Mouse (Mus musculus): ENCODE data around the gene Gpr162.

The Gpr162 gene

GRCm38 (mm10) chr6:124881821-124882220, 18.0 kb upstream of the Gpr162 start:
- no peak for DNase-seq (ENCODE audit: low read depth, low spot score)

- DNase-seq (ENCODE audit: low read depth, low spot score): no peak
Measured at GRCm38 (mm10) chr6:124879390-124879789, 15.6 kb upstream of the Gpr162 start.

DNA sequence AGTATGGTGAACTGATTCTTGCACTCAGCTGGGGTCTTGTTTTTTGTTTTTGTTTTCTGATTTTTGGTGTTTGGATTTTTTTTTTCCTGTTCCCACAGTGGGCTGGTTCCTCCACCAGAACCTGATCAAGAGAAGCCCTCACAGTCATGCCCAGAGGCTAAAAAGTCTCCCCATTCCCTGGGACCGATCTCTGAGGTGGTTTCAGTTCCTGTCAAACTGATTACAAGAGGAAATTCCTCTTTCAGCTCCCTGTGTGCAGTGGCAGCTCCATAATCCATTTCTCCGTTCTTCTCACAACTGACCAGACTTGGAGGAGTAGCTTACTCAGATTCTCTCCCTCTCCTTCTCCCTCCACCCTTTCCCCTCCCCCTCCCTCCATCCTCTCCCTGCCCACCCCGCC, 10.6 kb upstream of the Gpr162 start:
- no peak for DNase-seq (ENCODE audit: low read depth, low spot score)

DNA sequence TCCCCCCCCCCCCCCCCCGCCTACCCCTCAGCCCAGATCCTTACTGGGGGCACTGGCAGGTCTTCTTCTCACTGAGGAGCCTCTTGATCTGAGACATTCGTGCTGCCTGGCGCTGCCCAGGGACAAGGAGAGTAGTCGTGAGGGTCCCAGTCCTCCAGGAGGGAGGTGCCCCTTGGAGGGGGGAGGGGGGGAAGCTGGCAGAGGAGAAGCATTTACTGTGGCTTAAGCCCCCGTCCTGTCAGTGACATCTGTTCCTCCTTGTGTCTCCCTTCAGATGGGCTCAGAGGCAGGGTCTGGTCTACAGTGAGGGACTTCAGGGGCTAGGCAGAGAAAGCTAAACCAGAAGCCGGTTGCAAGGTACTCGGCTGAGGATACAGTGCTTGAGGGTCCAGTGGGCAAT, 2.8 kb upstream of the Gpr162 start:
- DNase-seq (ENCODE audit: low read depth, low spot score): no peak

DNA sequence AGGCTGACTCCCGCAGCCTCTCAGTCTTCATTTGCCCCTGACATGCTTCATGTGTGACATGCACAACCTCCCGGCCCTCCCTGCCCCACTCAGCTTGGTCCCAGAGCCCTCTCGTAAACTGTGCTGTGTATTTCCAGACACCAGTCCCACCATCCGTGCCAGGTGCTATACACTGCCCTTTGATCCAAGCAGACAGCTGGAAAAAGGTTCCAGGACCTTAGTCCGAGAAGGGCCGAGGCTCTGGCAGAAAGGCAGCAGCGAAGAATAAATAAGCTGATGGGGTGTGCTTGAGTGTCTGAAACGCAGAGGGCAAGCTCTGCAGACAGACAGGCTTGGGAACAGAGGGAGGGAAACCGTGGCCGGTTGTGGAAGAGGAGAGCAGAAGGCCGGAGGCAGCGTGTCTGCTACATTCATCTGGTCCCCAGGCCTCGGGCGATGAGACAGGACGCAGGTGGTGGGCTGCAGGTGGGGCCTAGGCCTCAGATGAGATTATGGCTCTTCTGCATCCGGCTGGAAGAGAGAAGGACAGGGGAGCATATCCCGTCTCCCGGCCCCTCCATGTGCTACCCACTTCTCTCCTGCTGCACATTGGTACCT, 2.1 kb upstream of the Gpr162 start:
- DNase-seq (ENCODE audit: low read depth, low spot score): no peak

GRCm38 (mm10) chr6:124863125-124863657, 592 bp downstream of the Gpr162 start:
- no peak for DNase-seq (ENCODE audit: low read depth, low spot score)

DNA sequence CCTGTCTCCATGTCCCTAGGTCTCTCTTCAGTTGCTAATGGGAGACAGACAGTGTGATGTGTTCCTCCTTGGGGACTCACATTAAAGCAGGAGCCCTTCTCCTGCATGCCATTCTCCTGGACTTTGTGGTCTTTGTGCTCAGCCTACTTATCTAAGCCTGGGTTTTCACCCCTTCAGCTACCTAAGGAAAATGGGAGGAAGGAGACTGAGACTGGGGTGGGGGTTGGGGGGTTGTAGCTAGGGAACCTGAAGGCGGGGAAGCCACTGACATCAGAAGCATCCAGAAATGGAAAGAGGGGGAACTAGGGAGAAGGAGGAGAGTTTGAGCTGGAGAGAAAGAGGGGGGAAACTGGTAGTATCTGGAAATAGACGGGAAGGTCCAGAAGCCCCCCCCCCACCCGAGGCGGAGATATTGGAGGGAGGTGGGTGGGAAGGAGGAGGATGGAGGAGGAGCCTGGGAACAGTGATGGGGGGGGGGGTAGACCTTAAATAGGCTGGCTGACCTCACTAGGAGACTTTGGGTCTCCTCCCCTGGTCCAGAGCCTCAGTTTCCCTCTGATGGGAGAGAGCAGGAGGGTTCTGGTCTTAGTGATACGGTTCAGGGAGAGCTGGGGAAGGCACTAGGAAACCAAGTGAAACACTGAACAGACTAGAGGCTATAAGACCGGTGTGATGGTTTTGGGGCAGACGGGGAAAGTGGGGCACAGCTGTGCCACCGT, 1.2 kb downstream of the Gpr162 start:
- peak; percentile 68 for DNase-seq (ENCODE audit: low read depth, low spot score)

- no peak for DNase-seq (ENCODE audit: low read depth, low spot score)
Measured at GRCm38 (mm10) chr6:124861802-124862201, 2.0 kb downstream of the Gpr162 start.

- no peak for DNase-seq (ENCODE audit: low read depth, low spot score)
Measured at GRCm38 (mm10) chr6:124861266-124861665, 2.5 kb downstream of the Gpr162 start.

DNA sequence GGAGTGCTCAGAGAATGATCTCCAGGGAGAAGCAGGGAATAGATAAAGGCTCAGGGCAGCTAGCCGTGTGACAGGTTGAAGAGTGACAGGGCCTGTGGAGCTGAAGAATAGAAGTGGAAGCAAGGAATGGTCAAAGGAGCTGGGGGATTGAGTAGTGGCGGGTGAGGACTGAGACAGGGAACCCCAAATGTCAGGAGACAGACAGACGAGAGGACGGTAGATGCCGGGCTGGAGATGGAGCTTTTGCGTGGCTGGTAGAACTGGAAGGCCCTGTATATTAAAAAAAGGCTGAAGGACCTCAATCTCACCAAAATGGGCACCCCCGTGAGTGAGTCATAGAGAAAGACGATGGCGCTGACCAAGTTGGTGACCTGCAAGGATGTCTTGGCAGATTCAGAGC, 3.3 kb downstream of the Gpr162 start:
- no peak for DNase-seq (ENCODE audit: low read depth, low spot score)

- peak; percentile 64 for DNase-seq (ENCODE audit: low read depth, low spot score)
Measured at GRCm38 (mm10) chr6:124859725-124860124, 4.1 kb downstream of the Gpr162 start.

DNA sequence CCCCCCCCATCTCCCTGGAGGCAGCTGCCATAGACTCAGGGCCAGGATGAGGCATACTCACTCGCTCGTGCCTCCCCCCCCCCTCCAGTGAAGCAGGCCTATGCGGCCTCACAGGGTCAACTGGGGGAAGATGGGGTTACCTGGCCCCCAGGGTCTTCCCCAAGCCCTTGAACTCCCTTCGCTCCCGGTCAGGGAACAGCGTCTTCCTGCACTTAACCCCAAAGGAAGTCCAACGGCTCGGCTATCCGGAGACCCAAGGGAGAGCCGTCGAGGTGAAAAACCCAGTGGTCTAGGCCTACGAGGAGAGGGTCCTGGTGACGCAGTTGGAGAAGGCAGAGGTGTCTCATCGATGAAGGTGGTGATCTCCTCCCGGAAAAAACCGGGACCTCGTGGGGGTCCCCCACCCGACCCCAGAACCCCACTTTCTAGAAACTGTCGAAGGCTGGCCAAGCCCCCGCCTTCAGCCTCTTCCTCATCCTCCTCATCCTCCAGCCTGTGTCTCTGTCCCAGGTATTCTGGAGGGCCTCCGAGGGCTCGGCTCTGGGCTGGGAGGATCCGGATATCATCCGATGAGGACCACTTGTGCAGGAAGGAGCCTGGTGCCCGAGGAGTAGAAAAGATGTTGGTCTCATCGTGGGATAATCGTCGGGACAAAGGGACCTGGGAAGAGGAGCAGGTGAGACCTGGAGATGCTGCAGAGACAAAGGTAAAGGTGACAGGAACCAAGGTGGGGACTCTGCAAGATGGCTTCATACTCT, 5.0 kb downstream of the Gpr162 start:
- no peak for DNase-seq (ENCODE audit: low read depth, low spot score)

DNA sequence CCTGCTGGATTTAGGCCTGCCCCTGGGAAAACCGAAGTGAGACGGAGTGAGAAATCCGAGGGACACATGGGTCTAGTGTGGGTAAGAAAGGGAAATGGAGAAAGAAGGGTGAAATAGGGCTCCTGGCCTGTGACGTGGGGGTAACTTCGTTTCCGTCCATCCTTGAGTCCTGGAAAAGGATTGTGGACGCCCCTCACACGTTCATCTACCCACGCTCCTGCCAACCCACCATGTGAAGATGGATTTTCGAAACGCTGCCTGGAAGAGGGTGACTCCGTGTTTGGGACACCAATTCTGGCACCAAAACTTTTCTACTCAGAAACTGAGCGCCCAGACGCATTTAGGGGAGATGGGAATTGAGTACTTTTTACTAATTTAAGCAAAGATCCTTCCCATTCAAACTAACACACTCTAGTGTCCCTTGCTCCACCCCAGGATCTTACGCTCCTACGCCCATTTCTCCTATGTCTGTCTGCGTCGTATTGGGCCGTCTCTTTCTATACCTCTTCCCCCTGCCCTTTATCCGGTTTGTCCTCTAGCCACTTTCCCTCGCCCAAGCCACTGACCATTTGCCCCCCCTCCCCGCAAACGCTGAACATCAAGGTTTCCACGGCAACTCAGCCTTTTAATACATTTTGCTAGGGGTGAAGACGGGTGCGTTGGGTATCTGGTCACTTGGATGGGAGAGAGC, 5.8 kb downstream of the Gpr162 start:
- no peak for DNase-seq (ENCODE audit: low read depth, low spot score)

DNA sequence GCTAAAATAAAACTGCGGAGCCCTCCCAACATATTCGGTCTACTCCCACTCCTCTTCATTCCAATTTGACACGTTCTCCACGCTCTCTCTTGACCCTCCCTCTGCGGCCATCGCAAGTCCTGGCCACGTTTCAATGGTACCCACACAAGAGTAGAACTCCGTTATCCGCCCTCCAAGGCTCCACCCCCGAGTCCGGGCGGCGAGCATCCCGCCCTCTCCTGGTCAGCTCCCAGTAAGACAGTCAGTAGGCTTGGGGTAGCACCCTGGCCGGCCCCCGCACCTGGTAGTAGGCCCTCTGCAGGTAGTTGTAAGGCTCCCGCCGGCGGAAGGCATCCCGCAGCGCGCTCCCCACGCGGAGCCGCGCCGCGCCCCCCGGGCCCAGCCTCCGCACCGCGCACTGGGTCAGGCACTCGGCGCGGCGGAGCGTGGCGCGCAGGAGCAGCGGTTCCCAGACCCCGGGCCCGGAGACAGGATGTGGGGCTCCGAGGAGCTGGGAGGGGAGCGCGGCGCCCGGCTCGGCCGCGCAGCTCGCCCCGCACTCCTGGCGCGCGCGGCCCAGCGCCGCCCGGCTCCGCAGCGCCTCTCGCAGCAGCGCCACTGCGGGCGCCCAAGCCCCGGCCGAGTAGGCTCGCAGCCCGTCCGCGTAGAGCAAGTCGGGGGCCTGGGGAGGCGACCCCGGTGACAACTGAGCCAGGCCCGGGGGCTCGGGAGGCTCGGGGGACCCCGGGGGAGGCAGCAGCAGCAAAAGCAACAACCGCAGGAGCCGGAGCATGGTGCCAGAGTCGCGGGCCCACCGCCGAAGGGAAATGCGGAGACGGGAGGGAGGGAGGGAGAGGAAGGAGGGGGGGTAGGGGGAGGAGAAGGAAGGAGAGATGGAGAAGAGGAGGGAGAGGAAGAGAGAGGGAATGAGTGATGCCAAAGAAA, 6.6 kb downstream of the Gpr162 start, which contains the start of gene P3h3:
P3h3 (minus strand) TSS at position 837 of the 924 bp plus-strand sequence.
- DNase-seq (ENCODE audit: low read depth, low spot score): peak; percentile 64

DNA sequence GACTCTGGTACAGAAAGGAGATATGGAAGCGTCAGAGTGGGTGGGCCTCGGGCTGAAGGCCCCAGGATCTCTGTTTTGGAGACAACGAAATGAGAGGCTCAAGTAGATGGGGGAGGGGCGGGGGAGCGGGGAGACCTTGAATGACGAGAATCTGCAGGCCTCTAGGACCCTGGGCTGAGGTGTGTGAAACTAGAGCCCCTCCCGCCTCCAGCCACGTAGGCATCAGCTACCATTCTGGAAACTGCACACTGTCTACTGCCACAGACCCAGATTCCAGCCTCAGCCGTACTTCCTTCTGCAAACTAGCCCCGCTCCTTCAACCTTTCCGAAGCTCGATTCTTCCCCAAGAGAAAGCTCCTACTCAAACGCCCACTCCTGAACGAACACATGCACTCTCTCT, 7.5 kb downstream of the Gpr162 start:
- peak; percentile 60 for DNase-seq (ENCODE audit: low read depth, low spot score)

GRCm38 (mm10) chr6:124854647-124855046, 9.1 kb downstream of the Gpr162 start:
- DNase-seq (ENCODE audit: low read depth, low spot score): no peak

GRCm38 (mm10) chr6:124850535-124850934, 13.2 kb downstream of the Gpr162 start:
- DNase-seq (ENCODE audit: low read depth, low spot score): no peak

DNA sequence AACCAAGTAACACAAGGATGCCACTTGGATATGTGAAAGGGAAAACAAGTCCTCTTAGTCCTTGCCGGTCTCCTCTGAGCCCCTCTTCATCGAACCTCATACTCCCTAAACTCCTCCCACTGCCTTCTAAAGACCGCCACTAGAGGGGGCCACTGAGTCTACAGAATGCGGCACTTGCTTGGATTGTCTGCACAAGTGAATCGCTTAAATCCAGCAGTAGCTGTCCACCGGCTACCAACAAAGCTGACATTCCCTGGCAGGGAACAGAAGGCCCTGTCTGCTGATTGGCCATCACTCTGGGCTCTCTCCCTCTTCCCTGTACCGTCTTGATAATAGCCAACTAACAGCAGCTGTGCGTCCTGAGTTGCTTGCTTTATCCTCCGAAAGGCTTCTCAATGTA, 16.5 kb downstream of the Gpr162 start:
- DNase-seq (ENCODE audit: low read depth, low spot score): peak; percentile 78

DNA sequence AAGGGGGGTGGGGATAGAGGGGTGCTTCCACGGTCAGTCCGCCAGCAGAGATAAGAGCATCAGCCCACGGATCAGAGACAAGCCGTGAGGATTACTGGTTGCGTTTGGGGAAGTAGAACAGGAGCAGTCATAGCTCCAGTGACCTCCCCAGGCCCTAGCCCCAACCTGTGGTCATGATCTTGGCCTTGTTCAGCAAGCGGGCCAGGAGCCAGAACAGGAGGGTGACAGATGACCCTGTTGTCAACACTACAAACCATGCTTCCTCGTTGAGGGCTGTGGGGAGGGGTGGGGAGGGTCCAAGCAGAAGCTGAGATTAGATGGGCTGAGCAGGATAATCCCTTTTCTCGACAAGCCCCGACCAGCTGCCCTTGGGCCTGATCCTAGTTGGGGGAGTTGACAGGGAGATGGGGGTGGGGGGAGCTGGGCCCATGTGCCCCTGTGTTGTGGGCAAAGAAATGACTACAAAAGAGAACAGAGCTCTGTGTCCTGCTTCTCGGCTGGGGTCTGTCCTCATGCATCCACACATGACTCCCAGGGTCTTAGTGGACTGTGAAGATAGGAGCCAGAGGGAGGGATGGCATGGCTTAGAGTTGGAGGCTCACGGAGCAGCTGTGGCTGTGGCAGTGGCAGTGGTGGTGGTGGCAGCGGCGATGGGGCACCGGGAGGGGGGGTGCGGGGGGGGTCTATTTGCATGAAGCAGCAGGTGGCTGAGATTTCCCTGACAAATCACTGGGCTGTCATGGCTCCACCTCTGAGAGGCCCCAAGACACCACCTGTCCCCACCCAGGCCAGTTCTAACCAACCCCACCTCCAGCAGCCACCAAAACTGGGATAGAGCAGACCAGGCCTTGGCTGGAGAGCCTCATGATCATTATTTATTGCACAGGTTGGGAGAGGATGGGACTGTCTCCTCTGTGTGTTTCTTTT, 23.3 kb downstream of the Gpr162 start, which contains the start of gene Gnb3:
Gnb3 (minus strand) TSS at position 35 of the 927 bp plus-strand sequence.
- DNase-seq (ENCODE audit: low read depth, low spot score): no peak

GRCm38 (mm10) chr6:124839805-124840204, 24.0 kb downstream of the Gpr162 start:
- DNase-seq (ENCODE audit: low read depth, low spot score): no peak
